Mouse (Mus musculus): ENCODE measurements around the gene Syt16.

DNA sequence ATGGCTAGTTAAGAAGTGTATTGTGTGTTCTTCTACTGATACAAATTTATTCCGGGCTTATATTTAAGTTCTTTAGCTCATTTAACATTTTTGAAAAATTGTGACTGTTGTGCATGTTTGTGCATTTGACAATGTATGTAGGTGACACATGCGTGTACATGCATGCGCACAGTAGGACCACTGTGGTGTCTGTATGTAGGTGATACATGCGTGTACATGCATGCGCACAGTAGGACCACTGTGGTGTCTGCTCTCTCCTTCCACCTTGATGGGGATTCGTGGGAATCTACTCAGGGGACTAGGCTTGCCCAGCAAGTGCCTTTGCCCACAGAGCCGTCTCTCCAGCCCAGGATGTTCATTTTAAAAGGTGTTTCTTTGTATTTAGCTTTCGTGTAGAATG lies 28.3 kb upstream of the Syt16 start:
- TF ChIP-seq POLR2A (IDR thresholded peaks at IDR 0.05; ENCODE audit: control insufficient read depth, low read depth, low read length) (no peak), CTCF (IDR thresholded peaks at IDR 0.05; ENCODE audit: control insufficient read depth, insufficient read depth, insufficient replicate concordance, low read depth, low read length) (no peak)
